Mouse (Mus musculus) spleen, adult 2 months (tissue): ENCODE results near the gene Rnf130.

Experiments
- CTCF ChIP-seq: fragments of 200-500 bp; IDR thresholded peaks from 2 replicates; pipeline ENCODE4 v1.5.1; 2011; ENCODE audit warnings: mild to moderate bottlenecking, inconsistent platforms; ENCODE audit not compliant: insufficient read depth, insufficient read length, insufficient replicate concordance; ENCODE audit errors: extremely low read depth
- POLR2A ChIP-seq: fragments of 200-500 bp; IDR thresholded peaks from 2 replicates; pipeline ENCODE4 v1.6.1; 2011; ENCODE audit warnings: low read depth, low read length, inconsistent platforms

GRCm38 (mm10) chr11:50138206-50138822 is 113.2 kb downstream of the Rnf130 start:
- no peak for TF ChIP-seq CTCF
- TF ChIP-seq POLR2A = no peak
